Mouse (Mus musculus): ENCODE measurements around the gene Unc45a. TPM values are rescaled to one million over a fixed set of nuclear protein-coding genes. Genes with fewer than 3 reads are reported as not detected.

The Unc45a gene
- 12.8 and 19.7 TPM in 2 replicates for polyA plus RNA-seq (2012; ENCODE audit: insufficient read depth, insufficient read length, missing spikeins)

DNA sequence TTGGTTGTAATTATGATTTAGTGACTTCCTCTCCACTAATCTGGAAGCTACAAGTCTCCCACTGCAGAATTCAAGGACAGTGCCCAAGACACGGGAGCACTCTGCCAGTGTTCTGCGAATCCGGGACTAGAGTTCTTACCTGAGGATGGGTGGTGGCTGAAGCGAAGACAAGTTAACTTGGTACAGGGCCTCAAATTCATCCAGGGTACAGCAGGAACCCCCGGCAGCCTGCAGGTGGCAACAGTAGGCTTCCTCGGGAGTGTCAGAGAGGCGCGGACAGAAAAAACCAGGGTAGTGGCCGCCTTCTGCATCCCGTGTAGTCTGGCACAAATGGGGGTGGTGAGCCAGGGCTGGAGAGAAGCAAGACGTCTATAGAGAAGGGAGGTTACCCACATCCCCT, at the start of gene Unc45a:
Gene Unc45a, minus strand, starts transcription at position 213 of the 400 bp plus-strand sequence.
- peaks cover 8% of the 10 kb centered on the region for H3K4me1 ChIP-seq (ENCODE audit: control insufficient read depth, insufficient read depth, insufficient read length, low read length)
- peak within 1 kb of the TSS; percentile 91 for H3K4me3 ChIP-seq (ENCODE audit: insufficient read depth, low read depth, low read length)
- peak within 1 kb of the TSS; percentile 79 for H3K27ac ChIP-seq (replicated peaks; ENCODE audit: low read depth, low read length)

DNA sequence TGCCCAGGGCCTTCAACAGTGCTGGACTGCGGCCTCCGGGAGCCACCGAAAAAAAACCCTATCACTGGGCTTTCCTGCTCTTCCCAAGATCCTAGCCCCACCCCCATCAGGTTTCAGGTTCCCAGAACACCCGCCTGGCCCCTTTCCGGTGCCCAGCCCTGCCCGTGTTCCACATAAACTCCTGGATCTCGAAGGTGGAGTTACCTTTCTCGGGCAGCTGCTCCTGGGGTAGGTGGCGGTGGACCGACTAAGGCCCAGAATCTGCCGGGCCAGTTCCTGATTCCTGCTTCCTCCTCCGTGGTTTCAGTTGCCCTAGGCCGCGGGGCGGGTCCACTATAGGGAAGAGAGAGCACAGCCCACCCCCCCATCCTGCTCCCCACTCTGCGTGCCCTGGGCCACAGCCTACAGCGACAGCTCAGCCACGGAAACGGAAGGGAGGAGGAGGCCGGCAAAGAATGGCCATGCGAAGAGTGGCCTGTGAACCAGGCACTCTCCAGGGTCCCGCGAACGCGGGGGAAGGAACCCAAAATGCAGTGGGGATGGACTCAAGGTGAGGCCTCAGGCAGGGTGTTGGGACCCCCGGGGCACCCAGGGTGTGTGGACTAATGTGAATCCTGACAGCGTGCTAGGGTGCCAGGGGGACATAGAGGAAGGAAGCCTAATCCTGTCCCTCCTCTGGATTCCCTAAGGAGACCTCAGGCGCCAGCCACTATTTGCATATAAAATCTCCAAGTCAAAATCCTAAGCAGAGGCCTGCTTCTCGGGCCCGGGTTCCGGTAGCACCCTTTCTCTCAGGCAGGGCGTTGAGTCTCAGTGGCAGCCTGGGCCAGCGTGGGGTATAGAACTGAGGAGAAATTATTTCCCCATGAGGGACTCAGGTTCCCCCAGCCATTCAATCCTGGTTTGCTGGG, 47.1 kb upstream of the Unc45a start, which contains the start of gene Fes:
Gene Fes, minus strand, starts transcription at position 314 of the 911 bp plus-strand sequence.
- peaks cover 2% of the 10 kb centered on the region for H3K4me1 ChIP-seq (ENCODE audit: control insufficient read depth, insufficient read depth, insufficient read length, low read length)
- peak within 1 kb of the TSS; percentile 77 for H3K4me3 ChIP-seq (ENCODE audit: insufficient read depth, low read depth, low read length)
- peak within 1 kb of the TSS; percentile 93 for H3K27ac ChIP-seq (replicated peaks; ENCODE audit: low read depth, low read length)

DNA sequence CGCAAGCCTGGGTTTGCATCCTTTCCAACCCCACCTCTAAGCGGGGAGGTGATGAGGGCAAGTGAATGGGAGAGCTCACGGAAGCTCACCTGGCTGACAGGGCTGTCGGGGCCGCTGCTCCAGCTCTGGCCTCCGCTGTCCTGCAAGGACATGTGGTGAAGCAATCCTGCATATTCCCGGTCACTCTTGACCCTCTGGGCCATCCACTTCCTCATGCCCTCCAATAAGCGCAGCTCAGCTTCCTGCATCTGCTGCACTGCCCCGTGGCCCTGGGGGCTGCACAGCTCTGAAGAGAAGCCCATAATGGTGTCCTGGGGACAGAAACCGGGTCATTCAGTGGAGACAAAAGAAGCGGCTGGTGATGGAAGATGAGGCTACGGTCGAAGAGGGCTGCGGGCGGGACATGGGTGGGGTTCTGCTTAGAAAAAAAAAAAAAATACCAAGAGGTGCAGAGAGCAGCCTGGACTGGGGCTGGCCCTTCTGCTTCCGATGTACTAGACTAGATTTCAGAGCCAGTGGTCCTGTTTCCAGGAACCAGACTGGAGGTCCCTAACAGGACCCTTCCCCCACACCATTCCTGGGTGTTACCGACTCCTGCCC, 46.3 kb upstream of the Unc45a start:
- H3K27ac ChIP-seq (replicated peaks; ENCODE audit: low read depth, low read length): peak overlapping the region; percentile 93
- H3K4me3 ChIP-seq (ENCODE audit: insufficient read depth, low read depth, low read length): peak overlapping the region; percentile 77
- H3K4me1 ChIP-seq (ENCODE audit: control insufficient read depth, insufficient read depth, insufficient read length, low read length): peaks cover 2% of the 10 kb centered on the region

DNA sequence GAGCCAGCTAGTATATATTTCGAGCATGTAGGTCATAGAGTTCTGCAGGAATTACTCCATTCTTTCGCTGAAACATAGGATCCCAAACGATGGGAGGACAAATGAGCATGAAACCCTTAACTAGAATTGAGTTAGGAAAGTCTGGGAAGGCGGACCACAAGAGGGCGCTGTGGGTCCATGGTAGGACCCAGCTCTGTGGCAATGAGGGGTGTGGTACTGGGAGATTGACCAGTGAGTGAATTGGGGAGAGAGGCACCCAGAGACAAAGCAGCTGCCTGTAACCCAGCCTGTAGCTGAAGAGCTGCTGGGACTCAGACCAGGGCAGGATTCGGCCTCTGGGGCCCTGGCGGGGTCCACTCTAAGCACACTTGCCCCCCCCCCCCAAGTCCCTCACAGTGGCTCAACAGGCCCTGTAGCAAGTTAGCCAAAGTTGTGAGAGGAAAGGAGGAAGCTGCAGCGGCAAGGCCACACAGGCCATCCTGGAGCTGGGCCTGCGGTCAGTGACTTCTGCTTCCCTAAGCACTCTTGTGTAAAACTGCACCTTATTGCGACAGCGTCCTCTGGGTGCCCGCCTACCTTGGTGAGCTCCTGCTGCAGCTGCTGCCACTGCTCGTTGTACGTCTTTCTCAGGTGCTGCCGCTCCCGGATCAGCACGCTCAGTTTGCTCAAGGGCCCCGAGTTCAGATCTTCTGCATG, 45.6 kb upstream of the Unc45a start:
- peaks cover 2% of the 10 kb centered on the region for H3K4me1 ChIP-seq (ENCODE audit: control insufficient read depth, insufficient read depth, insufficient read length, low read length)
- H3K27ac ChIP-seq (replicated peaks; ENCODE audit: low read depth, low read length): peak overlapping the region; percentile 93
- H3K4me3 ChIP-seq (ENCODE audit: insufficient read depth, low read depth, low read length): peak overlapping the region; percentile 77

DNA sequence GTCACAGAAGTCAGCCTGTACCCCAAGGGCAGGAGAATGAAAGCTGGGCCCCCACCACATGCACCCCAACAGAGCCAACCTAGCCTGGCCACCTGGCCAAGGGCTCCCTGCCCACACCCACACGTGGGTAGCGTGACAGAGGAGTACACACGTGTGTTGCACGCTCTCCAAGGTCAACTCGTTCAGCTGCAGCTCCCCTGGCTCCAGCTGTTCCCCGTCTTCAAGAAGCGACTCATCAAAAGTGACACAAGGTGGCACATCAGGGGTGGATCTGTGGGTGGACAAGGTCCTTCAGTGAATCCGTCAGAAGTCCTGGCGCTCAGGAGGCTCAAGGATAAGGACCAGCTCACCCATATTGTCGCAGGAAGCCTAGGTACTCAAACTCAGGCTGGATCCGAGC, 42.1 kb upstream of the Unc45a start:
- Histone ChIP-seq H3K4me1 (ENCODE audit: control insufficient read depth, insufficient read depth, insufficient read length, low read length) (no peaks in the 10 kb centered on the region; the same call in 1 of the 2 replicates), H3K27ac (replicated peaks; ENCODE audit: low read depth, low read length) (no peak overlapping the region)

DNA sequence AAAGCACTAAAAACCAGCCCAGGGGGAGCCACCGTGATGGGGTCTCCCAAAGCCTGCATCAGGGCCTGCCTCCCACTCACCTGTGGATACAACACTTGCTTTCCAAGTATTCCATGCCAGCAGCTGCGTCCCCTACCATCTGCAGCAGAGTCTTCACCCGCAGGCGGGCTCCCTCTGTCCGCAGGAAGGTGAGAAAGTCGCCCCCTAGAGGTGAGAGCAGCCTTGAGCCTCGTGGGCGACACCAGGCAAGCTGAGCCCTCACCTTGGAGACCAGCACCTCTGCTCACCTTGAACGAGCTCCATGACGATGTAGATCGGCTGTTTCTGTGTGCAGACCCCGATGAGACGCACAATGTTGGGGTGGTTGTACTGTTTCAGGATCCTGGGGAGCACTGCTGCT, 38.7 kb upstream of the Unc45a start:
- Histone ChIP-seq H3K27ac (replicated peaks; ENCODE audit: low read depth, low read length) (no peak overlapping the region), H3K4me1 (ENCODE audit: control insufficient read depth, insufficient read depth, insufficient read length, low read length) (no peaks in the 10 kb centered on the region), H3K4me3 (ENCODE audit: insufficient read depth, low read depth, low read length) (no peak overlapping the region)

More for the DNA sequence above, 42.1 kb upstream of the Unc45a start:
- H3K4me3 ChIP-seq (ENCODE audit: insufficient read depth, low read depth, low read length): no peak overlapping the region

DNA sequence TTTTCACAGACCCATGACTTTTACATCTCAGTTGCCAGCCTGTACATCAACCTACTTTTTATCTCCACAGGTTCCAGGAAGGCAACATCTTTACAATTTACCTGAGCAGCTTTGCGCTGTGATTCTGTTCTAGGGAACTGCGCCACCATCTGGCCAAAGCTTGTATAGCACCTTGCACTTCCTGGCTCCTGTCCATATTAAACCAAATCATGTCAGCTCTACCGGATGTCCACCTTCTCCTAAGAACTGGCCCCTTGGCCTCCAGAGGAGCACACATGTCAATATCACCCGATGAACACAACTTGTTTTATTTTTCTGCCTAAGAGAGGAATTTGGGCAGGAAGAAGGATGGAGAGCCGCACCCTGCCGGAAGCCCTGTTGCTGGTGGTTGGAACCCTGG, 36.7 kb upstream of the Unc45a start:
- Histone ChIP-seq H3K4me3 (ENCODE audit: insufficient read depth, low read depth, low read length) (no peak overlapping the region), H3K27ac (replicated peaks; ENCODE audit: low read depth, low read length) (no peak overlapping the region), H3K4me1 (ENCODE audit: control insufficient read depth, insufficient read depth, insufficient read length, low read length) (no peaks in the 10 kb centered on the region)

DNA sequence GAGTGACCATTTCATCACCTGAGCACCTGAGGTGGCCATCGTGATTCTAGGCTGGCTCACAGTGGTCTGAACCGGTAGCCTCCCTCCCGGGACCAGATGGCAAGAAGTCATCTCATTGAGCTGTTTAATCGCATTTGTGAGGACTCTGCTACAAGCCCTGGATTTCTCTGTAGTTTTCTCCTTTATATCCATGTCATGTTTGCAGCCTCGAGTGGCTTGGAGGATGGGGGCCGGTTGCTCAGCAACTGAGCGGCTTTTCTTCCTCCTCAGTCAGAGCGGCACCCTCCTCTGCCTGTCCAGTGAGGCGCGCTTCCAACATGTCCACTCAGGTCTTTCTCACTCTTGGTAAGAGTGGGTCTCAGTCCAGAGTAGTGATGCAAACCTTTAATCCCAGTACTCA, 35.4 kb upstream of the Unc45a start:
- H3K4me3 ChIP-seq (ENCODE audit: insufficient read depth, low read depth, low read length): no peak overlapping the region
- no peaks in the 10 kb centered on the region for H3K4me1 ChIP-seq (ENCODE audit: control insufficient read depth, insufficient read depth, insufficient read length, low read length)

DNA sequence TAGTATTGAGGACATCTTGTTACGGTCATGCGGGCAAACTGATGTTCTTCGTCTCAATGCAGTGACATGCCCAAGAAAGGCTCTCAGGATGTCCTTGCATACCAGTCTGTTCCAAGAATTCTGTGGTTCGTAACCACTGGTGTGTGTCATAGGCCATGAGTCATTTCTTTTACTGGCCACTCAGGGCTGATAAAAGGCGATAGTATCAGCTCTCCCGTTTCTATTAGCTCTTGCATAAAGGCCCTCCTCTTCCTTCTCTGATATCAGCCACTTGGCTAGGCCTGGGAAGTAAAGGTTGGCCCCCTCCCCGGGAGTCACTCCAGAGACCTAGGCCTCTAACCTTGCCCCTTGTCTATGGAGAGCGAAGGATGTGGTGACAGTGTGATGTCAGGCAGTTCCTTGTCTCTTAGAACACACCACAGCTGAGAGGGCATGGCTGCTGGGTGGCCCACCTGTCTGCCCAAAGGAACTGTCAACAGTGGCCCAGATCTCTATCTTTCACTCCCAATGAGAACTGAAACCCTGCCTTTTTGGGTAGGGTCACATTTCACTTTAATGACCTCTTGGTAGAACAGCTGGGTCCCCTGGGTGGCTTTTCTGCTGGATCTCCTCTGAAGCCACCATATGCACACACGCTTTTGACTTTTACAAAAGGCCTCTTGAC, 34.7 kb upstream of the Unc45a start:
- Histone ChIP-seq H3K4me3 (ENCODE audit: insufficient read depth, low read depth, low read length) (no peak overlapping the region), H3K27ac (replicated peaks; ENCODE audit: low read depth, low read length) (no peak overlapping the region), H3K4me1 (ENCODE audit: control insufficient read depth, insufficient read depth, insufficient read length, low read length) (no peaks in the 10 kb centered on the region)

More for the DNA sequence above, 35.4 kb upstream of the Unc45a start:
- H3K27ac ChIP-seq (replicated peaks; ENCODE audit: low read depth, low read length): no peak overlapping the region

DNA sequence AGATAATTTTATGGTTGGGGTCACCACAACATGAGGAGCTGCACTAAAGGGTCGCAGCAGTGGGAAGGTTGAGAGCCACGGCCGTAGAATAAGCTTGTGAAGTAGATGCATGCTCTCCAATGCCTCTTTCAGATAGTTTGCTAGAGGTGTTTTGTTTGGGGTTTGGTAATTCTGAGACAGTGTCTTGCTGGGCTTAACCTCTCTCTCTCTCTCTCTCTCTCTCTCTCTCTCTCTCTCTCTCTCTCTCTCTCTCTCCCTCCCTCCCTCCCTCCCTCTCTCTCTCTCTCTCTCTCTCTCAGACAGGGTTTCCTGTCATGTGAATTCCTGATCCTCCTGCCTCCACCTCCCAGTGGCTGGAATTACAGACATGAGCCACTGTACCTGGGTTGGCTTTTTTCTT, 33.9 kb upstream of the Unc45a start:
- Histone ChIP-seq H3K27ac (replicated peaks; ENCODE audit: low read depth, low read length) (no peak overlapping the region), H3K4me3 (ENCODE audit: insufficient read depth, low read depth, low read length) (no peak overlapping the region), H3K4me1 (ENCODE audit: control insufficient read depth, insufficient read depth, insufficient read length, low read length) (no peaks in the 10 kb centered on the region)

DNA sequence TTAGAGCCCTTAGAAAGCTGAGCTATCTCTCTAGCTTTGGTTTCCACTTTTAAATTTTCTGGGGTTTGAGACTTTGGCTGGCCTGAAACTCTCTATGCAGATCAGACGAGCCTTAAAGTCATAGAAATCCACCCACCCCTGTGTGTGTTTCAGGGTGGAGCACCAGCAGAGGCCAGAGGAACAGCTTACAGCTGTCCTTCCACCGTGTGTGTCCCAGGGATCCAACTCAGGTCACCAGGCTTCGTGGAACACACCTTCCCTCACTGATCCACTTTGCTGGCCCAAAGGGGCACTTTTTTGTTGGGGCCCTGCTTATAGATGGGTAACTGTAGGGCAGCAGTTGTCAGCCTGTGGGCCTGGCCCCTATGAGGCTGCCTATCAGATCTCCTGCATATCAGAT, 33.5 kb upstream of the Unc45a start:
- Histone ChIP-seq H3K4me1 (ENCODE audit: control insufficient read depth, insufficient read depth, insufficient read length, low read length) (0 out of 2 replicates have a peak, but pooled peaks cover 3% of the 10 kb centered on the region), H3K4me3 (ENCODE audit: insufficient read depth, low read depth, low read length) (no peak overlapping the region), H3K27ac (replicated peaks; ENCODE audit: low read depth, low read length) (no peak overlapping the region)

DNA sequence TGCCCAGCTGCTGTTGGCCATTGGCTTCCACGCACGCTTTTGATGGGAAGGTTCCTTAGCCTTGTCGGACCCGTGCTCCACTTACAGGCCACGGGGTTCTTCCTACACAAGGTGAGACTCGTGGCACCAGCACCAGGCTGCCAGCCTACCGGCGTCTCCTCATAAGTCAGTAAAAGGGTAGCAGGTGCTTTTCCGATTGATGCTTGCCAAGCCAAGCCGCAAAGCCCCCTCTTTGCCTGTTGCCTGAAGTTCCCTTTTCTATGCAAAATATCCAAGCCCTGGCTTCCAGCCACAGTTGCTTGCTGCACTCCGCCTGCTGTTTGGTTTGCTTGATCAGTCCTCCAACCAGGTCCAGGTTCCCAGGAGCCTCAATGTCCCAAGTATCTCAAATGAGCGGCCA, 33.0 kb upstream of the Unc45a start:
- H3K27ac ChIP-seq (replicated peaks; ENCODE audit: low read depth, low read length): no peak overlapping the region
- 0 out of 2 replicates have a peak, but pooled peaks cover 3% of the 10 kb centered on the region for H3K4me1 ChIP-seq (ENCODE audit: control insufficient read depth, insufficient read depth, insufficient read length, low read length)
- H3K4me3 ChIP-seq (ENCODE audit: insufficient read depth, low read depth, low read length): no peak overlapping the region

DNA sequence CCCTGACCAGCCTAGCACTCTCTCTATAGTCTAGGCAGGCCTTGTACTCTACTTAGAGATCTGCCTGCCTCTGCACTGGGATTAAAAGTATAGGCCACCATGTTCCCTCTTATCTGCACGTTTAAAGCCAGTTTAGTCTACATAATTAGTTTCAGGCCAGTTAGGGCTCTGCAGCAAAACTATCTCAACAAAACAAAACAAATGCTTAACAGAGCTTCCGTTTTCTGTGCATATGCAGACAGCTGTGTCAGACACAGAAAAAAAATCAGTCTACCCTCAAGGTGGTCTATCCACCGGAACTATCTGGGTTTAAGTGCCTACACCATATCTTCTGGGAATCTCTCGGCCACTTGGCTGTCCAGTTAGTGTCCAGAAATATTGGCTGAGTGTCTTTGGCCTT, 32.5 kb upstream of the Unc45a start:
- no peak overlapping the region for H3K4me3 ChIP-seq (ENCODE audit: insufficient read depth, low read depth, low read length)
- H3K27ac ChIP-seq (replicated peaks; ENCODE audit: low read depth, low read length): no peak overlapping the region

DNA sequence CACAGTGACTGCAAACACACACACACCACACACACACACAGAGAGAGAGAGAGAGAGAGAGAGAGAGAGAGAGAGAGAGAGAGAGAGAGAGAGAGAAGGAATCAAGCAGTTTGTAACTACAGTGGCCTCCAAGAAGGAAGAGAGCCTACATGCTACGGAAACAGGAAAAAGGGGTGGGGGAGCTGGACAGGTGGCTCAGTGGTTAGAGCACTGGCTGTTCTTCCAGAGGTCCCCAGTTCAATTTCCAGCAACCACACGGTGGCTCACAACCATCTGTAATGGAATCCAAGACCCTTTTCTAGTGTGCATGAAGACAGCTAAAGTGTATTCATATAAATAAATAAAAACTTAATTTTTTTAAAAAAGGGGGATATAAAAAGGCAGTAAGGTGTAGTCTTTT, 31.9 kb upstream of the Unc45a start:
- no peak overlapping the region for H3K4me3 ChIP-seq (ENCODE audit: insufficient read depth, low read depth, low read length)
- H3K4me1 ChIP-seq (ENCODE audit: control insufficient read depth, insufficient read depth, insufficient read length, low read length): peaks cover 3% of the 10 kb centered on the region; the same call in 1 of the 2 replicates

More for the DNA sequence above, 32.5 kb upstream of the Unc45a start:
- H3K4me1 ChIP-seq (ENCODE audit: control insufficient read depth, insufficient read depth, insufficient read length, low read length): peaks cover 3% of the 10 kb centered on the region; the same call in 1 of the 2 replicates

More for the DNA sequence above, 31.9 kb upstream of the Unc45a start:
- H3K27ac ChIP-seq (replicated peaks; ENCODE audit: low read depth, low read length): no peak overlapping the region

Measured in brown adipose tissue, adult 24 weeks (tissue).